Mouse (Mus musculus) lung, postnatal 0 days (tissue): ENCODE measurements around the gene Fam126b.

Source experiments
- CTCF ChIP-seq: IDR thresholded peaks from 2 replicates; pipeline ENCODE4 v1.5.1; 2016; ENCODE audit warnings: antibody characterized with exemption, mild to moderate bottlenecking
- EP300 ChIP-seq: IDR thresholded peaks from 2 replicates; pipeline ENCODE4 v1.6.1; 2016; ENCODE audit warnings: antibody characterized with exemption, mild to moderate bottlenecking, control low read depth

DNA sequence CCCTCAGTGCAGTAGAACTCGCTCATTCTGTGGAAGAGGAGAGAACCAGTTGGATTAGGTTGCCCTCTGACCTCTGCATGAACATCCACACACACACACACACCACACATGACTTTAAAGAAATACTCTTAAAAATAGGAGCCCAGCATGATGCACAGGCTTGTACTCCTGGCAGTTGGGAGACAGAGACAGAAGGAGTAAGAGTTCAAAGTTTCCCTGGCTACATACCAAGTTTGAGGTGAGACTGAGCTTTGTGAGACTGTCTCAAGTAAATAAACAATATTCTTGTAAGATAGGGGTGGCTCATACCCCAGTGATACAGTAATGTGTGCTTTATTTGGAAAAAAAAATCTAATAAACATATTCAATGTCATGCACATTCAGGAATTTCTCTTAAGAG is 1.4 kb upstream of the Fam126b start:
- TF ChIP-seq CTCF = no peak
- TF ChIP-seq EP300 = no peak
